Mouse (Mus musculus) kidney, adult 2 months (tissue): Measurements from ENCODE around the gene Smg6. TPM values are rescaled to one million over a fixed set of nuclear protein-coding genes. Genes with fewer than 3 reads are reported as not detected.

ENCODE experiments used
- DNase-seq: peaks from one replicate; pipeline ENCODE4 v3.0.0; 2021
- H3K27ac ChIP-seq: fragments of 200-500 bp; 2 replicates; pipeline ENCODE4 v1.5.1; 2012; ENCODE audit warnings: low read depth, low read length, control low read depth, inconsistent platforms; ENCODE audit not compliant: insufficient read depth
- H3K27me3 ChIP-seq: fragments of 200-500 bp; replicated peaks from 2 replicates; pipeline ENCODE4 v1.6.1; 2012; ENCODE audit warnings: mild to moderate bottlenecking, moderate library complexity, low read length, inconsistent platforms; ENCODE audit not compliant: control insufficient read depth, insufficient read depth
- H3K36me3 ChIP-seq: fragments of 200-500 bp; 2 replicates; pipeline ENCODE4 v1.6.1; 2012; ENCODE audit warnings: mild to moderate bottlenecking, moderate library complexity, low read length, inconsistent platforms; ENCODE audit not compliant: control insufficient read depth, insufficient read depth
- H3K4me1 ChIP-seq: fragments of 200-500 bp; 2 replicates; pipeline ENCODE4 v1.6.1; 2011; ENCODE audit warnings: low read length; ENCODE audit not compliant: control insufficient read depth, insufficient read depth
- H3K4me3 ChIP-seq: fragments of 200-500 bp; 2 replicates; pipeline ENCODE4 v1.5.1; 2011; ENCODE audit warnings: mild to moderate bottlenecking, low read depth, low read length, control low read depth; ENCODE audit not compliant: insufficient read depth
- CTCF ChIP-seq: fragments of 200-500 bp; conservative IDR thresholded peaks from 2 replicates; pipeline ENCODE4 v1.5.1; 2011; ENCODE audit warnings: low read depth, mild to moderate bottlenecking, control low read depth, low read length, moderate library complexity, mixed read lengths; ENCODE audit not compliant: insufficient read depth, insufficient read length
- POLR2A ChIP-seq: fragments of 200-500 bp; IDR thresholded peaks from one replicate; pipeline ENCODE4 v1.6.1; 2011; ENCODE audit warnings: low read depth, low read length, control low read depth
- WGBS: fragments of 180-500 bp; shearing (Covaris S2); methylation state at CpG from one replicate; pipeline ENCODE4 v1.1.7; 2018; 5-methylcytosine and 5-hydroxymethylcytosine counted together
- polyA plus RNA-seq: library from polyadenylated mRNA; depleted of rRNA; stranded (reverse); fragments of >200 nt; gene quantifications from 2 replicates; pipeline ENCODE4 v1.2.3, GENCODE M21; 2012; rRNA removed

Gene Smg6
- polyA plus RNA-seq, 1 experiment: 35.2 TPM

DNA sequence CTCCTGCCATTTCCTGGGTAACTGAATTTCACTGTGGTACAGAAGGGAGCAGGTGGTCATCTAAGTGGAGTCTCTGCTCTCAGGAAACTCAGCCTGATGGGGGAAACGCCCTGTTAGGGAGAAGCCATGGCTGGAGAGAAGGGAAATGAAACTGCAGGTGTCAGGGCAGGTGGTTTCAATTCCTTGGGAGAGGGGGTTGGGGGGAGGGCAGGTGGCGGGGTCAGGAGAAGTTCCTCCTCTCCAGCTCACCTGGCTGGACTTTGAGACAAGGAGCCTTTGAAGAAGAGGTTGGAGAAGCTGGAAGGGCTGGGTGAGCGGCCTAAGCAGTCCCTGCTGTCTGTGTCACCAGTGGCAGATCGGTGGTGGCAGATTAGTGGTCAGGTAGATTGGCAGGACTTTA is 280.7 kb downstream of the Smg6 start:
- 66% methylated on average over 4 of the region's 4 CpGs for WGBS
- H3K4me1 ChIP-seq: no peaks in the 10 kb centered on the region
- H3K36me3 ChIP-seq: no peaks in the 10 kb centered on the region
- no peak overlapping the region for H3K4me3 ChIP-seq
- H3K27ac ChIP-seq: no peak overlapping the region
- H3K27me3 ChIP-seq: no peaks in the 10 kb centered on the region
- DNase-seq: no peak
- TF ChIP-seq CTCF (no peak), POLR2A (no peak)

DNA sequence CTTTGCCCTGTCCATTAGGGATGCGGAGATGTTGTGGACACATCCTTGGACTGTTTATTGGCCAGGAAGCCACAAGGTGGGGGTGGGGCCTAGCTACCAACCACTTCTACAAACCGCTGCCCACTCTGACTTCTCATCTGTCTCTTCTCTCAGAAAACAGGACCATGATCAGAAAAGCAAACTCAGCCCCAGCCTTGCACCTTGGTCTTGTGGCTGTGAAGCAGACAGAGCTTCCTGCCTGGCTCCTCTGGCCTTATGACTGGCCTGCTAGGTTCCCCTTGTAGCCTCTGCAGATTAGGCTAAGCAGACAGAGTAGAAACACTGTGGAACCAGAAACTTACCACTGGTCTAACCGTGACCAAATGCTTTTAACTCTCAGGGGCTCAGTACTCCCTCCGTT is 283.7 kb downstream of the Smg6 start:
- Histone ChIP-seq H3K4me1 (peaks cover 16% of the 10 kb centered on the region), H3K27ac (no peak overlapping the region)

DNA sequence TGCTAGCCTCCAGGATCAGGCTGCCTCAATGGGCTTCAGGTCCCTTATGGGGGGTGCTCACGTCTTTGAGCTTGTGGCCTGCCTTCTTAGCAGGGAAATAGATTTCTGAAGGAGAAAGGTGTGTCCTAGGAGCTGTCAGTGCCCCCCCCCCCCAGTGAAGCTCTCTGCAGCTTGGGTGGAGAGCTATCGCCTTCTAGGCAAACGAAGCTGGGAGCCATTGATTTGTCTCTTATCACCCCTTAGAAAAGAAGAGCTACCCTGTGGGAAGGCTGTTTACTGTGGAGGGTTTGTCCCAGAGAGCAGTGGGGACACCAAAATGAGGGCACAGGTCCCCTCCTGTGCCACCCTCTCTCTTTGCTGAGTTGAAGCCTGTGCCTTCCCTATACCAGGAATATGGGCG is 284.5 kb downstream of the Smg6 start:
- Histone ChIP-seq H3K27ac (no peak overlapping the region), H3K36me3 (no peaks in the 10 kb centered on the region), H3K4me3 (no peak overlapping the region), H3K4me1 (peaks cover 17% of the 10 kb centered on the region), H3K27me3 (no peaks in the 10 kb centered on the region)
- WGBS: 94% methylated on average over 4 of the region's 4 CpGs
- TF ChIP-seq CTCF (no peak), POLR2A (no peak)
- no peak for DNase-seq

More for the DNA sequence above, 283.7 kb downstream of the Smg6 start:
- no peak overlapping the region for H3K4me3 ChIP-seq
- DNase-seq: no peak
- 87% methylated on average over 4 of the region's 4 CpGs for WGBS
- H3K36me3 ChIP-seq: no peaks in the 10 kb centered on the region
- no peaks in the 10 kb centered on the region for H3K27me3 ChIP-seq
- TF ChIP-seq POLR2A (no peak), CTCF (no peak)

DNA sequence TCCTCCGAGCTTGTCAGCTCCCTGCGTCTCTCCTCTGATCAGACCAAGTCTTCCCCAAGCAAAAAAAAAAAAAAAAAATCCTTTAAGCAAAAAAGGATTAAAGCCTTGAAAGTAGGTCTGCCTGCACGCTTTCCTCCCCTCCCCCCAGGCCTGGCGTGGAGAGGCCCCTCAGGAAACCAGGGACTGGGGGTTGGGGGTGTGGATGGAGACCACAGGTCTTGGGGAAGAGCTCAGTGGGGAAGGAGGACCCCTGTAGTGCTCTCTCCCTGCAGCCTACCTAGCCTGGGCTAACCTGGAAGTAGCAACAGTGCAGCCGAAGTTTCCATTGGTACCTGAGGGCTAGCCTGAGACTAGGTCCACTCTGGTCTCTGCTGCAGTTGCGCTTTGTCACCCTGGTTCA is 285.1 kb downstream of the Smg6 start:
- H3K27me3 ChIP-seq: no peaks in the 10 kb centered on the region
- H3K36me3 ChIP-seq: no peaks in the 10 kb centered on the region
- whole genome bisulfite sequencing: 94% methylated on average over 6 of the region's 6 CpGs
- H3K4me3 ChIP-seq: no peak overlapping the region
- H3K27ac ChIP-seq: no peak overlapping the region
- H3K4me1 ChIP-seq: peaks cover 19% of the 10 kb centered on the region
- DNase-seq: no peak
- TF ChIP-seq POLR2A (no peak), CTCF (no peak)

DNA sequence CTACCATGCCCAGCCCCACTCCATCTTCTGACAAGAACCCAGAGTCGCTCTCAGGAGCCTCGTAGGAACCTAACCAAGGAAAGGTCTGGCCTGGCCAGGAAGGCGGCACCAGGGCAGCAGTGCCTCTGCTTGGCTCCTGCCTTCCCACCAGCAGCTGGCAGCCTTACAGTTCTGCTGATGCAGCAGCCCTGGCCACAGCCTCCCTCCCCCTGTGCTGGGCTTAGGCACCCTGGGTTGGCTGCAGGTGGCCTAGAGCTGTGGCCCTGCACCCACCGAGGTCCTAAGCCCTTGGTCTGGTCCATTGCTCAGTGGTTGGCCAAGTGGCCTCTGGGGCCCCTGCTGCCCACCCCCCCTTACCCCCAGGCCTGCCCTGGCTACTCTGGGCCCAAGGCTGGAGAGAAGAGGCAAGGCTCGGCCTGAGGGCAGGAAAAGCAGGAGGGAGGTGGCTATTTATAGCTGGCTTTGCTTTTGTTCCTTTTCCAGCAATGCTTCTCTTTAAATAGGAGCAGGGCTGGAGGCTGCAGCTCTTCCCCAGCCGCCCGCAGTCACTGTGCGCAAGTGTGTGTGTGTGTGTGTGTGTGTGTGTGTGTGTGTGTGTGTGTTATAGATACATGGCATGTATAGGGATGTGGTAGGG is 286.5 kb downstream of the Smg6 start:
- TF ChIP-seq CTCF (no peak), POLR2A (no peak)
- DNase-seq: peak; percentile 85
- H3K27me3 ChIP-seq: no peaks in the 10 kb centered on the region
- H3K4me3 ChIP-seq: no peak overlapping the region
- H3K36me3 ChIP-seq: no peaks in the 10 kb centered on the region
- peaks cover 25% of the 10 kb centered on the region for H3K4me1 ChIP-seq
- peak overlapping the region; percentile 91; the same call in 1 of the 2 replicates for H3K27ac ChIP-seq
- 36% methylated on average over 8 of the region's 8 CpGs for WGBS

DNA sequence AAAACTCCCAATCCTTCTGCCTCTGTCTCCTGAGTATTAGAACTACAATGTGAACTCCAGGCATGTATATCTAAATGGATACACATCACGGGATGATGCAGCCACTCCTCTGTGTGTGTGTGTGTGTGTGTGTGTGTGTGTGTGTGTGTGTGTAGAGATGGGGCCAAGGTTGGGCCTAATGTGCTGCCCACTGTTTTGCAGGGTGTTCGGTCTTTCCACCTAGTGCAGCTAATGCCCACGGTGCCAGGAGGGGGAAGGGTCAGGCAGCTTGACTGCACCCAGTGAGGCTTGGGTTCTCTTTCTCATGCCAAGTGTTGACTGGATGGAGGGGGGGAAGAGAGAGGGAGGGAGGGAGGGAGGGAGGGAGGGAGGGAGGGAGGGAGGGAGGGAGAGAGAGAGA is 287.3 kb downstream of the Smg6 start:
- H3K27me3 ChIP-seq: no peaks in the 10 kb centered on the region
- H3K27ac ChIP-seq: peak overlapping the region; percentile 91
- H3K36me3 ChIP-seq: no peaks in the 10 kb centered on the region
- peaks cover 25% of the 10 kb centered on the region for H3K4me1 ChIP-seq
- DNase-seq: peak; percentile 80
- WGBS: 26% methylated on average over 3 of the region's 3 CpGs
- TF ChIP-seq POLR2A: no peak
- TF ChIP-seq CTCF: no peak
- H3K4me3 ChIP-seq: no peak overlapping the region

DNA sequence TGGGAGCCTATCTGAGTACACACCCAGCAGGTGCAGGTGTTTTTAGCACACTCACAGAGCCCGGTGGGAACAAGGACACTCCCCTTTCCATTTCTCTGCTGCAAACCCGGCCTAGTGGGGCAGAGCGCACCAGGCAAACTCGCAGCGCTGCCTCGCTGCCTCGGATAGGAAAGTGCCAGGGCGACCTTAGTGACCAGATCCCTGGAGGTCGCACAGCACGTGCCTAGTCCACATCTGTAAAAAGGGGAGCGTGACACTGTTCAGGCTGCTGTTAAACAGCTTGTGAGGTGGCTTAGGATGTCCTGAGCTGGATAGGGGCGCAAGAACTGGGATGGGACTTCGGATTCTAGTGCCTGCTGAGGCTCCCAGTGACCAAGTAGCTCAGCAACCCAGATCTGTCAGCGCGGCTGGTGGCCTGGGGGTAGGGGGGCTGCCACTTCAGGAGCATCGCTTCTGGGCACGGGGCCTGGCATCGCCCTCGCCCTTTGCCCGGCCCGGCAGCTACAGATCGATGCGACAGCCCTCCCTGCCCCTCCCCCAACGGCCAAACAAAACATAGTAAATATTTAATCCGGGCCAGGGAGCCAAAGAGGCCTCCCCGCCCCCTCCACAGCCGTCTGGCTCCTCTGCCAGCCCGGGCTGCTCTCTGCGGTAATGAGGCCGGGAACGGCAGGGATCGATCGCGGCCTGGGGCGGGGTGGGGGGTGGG is 287.9 kb downstream of the Smg6 start:
- peak; percentile 96 for DNase-seq
- Histone ChIP-seq H3K27me3 (no peaks in the 10 kb centered on the region), H3K27ac (peak overlapping the region; percentile 89), H3K4me1 (peaks cover 25% of the 10 kb centered on the region), H3K36me3 (no peaks in the 10 kb centered on the region), H3K4me3 (peak overlapping the region; percentile 36; the same call in 1 of the 2 replicates)
- 14% methylated on average over 35 of the region's 35 CpGs for WGBS
- TF ChIP-seq POLR2A: no peak
- TF ChIP-seq CTCF: no peak

Other genes starting within 250 kb of the Smg6 start
- gene Pafah1b1, start 201.2 kb upstream of the Smg6 start, polyA plus RNA-seq: 20.5 and 26.7 TPM in 2 replicates
- gene Mettl16, start 155.0 kb upstream of the Smg6 start, polyA plus RNA-seq: 3.2 and 3.8 TPM in 2 replicates
- 12.8 and 13.9 TPM in 2 replicates for gene Mnt, start 94.9 kb upstream of the Smg6 start, polyA plus RNA-seq
- gene Sgsm2, start 28.8 kb upstream of the Smg6 start, polyA plus RNA-seq: 27.5 and 31.0 TPM in 2 replicates
- gene Tsr1, start 27.8 kb upstream of the Smg6 start, polyA plus RNA-seq: 6.3 and 6.6 TPM in 2 replicates
- gene Srr, start 125 bp downstream of the Smg6 start, polyA plus RNA-seq: 49.7 and 52.0 TPM in 2 replicates
- 8.6 and 12.6 TPM in 2 replicates for gene Hic1, start 243.7 kb downstream of the Smg6 start, polyA plus RNA-seq